Mouse (Mus musculus): Measurements from ENCODE around the gene Hecw2. TPM values are rescaled to one million over a fixed set of nuclear protein-coding genes. Genes with fewer than 3 reads are reported as not detected.
A peak's percentile ranks its signal among the peaks of the same experiment; 100 is the strongest.

Hecw2 gene
- polyA plus RNA-seq, 1 experiment from 2014 or later = 8.3 TPM

- ATAC-seq (ENCODE audit: low FRiP score, low read depth) = no peak
- no peaks in the 10 kb centered on the region for H3K27me3 ChIP-seq (replicated peaks)
- no peak overlapping the region for H3K27ac ChIP-seq
- no peak overlapping the region for H3K9ac ChIP-seq
- no peaks in the 10 kb centered on the region for H3K9me3 ChIP-seq
- no peak overlapping the region for H3K4me2 ChIP-seq (replicated peaks)
- no peak overlapping the region for H3K4me3 ChIP-seq
- no peaks in the 10 kb centered on the region for H3K4me1 ChIP-seq
- H3K36me3 ChIP-seq = no peaks in the 10 kb centered on the region
- WGBS = 84% methylated on average over 4 of the region's 4 CpGs
Observed at GRCm38 (mm10) chr1:53811919-53812318, 383.0 kb downstream of the Hecw2 start.

DNA sequence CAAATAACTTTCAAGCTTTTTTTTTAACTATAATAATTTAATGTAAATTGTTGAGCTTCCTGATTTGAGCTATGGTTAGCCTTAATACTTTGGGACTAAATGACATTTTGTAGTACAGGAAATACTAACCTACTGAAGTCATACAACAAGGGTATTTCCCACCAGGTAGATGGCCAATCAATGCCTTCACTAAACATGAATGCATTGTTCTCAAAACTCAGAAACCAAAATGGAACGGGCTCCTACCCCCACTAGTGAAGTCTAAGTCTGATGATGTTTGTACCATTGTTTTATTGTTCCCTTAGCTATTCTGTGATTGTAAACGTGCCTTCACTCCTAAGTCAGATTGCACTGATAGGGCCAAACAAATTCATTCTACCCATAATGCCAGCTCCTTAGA lies 386.7 kb downstream of the Hecw2 start:
- no peak overlapping the region for H3K27ac ChIP-seq
- H3K4me3 ChIP-seq = no peak overlapping the region
- WGBS = 67% methylated on average over 2 of the region's 2 CpGs
- no peaks in the 10 kb centered on the region for H3K27me3 ChIP-seq (replicated peaks)
- no peak for ATAC-seq (ENCODE audit: low FRiP score, low read depth)
- H3K4me1 ChIP-seq = no peaks in the 10 kb centered on the region
- no peak overlapping the region for H3K9ac ChIP-seq
- H3K4me2 ChIP-seq (replicated peaks) = no peak overlapping the region
- no peaks in the 10 kb centered on the region for H3K36me3 ChIP-seq
- H3K9me3 ChIP-seq = no peaks in the 10 kb centered on the region

GRCm38 (mm10) chr1:53797811-53798210 lies 397.2 kb downstream of the Hecw2 start:
- no peak overlapping the region for H3K9ac ChIP-seq
- H3K4me3 ChIP-seq = no peak overlapping the region
- H3K27me3 ChIP-seq (replicated peaks) = no peaks in the 10 kb centered on the region
- no peak for ATAC-seq (ENCODE audit: low FRiP score, low read depth)
- WGBS = 78% methylated on average over 3 of the region's 3 CpGs
- H3K9me3 ChIP-seq = no peaks in the 10 kb centered on the region
- H3K4me1 ChIP-seq = no peaks in the 10 kb centered on the region
- H3K36me3 ChIP-seq = no peaks in the 10 kb centered on the region
- no peak overlapping the region for H3K27ac ChIP-seq
- no peak overlapping the region for H3K4me2 ChIP-seq (replicated peaks)

DNA sequence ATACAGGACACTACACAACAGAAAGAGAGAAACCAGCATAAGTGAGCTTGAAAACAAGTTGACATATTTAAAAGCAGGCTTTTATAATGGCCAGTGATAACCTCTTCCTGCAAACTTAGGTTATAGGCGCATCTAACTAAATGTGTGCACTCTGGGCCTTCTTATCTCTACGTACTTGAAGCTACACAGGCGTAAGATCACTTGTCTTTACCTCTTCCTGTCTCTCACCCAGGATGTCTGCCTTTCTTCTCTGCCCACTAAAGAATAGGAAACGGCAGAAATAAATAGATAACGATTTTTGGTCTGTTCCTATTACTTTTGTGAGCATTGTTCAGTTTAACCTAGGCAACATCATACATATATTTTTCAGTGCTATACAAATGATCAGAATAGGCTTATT lies 397.9 kb downstream of the Hecw2 start:
- Histone ChIP-seq H3K36me3 (no peaks in the 10 kb centered on the region), H3K4me3 (no peak overlapping the region), H3K27ac (no peak overlapping the region), H3K9ac (no peak overlapping the region), H3K4me1 (no peaks in the 10 kb centered on the region), H3K9me3 (no peaks in the 10 kb centered on the region), H3K27me3 (replicated peaks) (no peaks in the 10 kb centered on the region), H3K4me2 (replicated peaks) (no peak overlapping the region)
- WGBS = 88% methylated on average over 5 of the region's 5 CpGs
- ATAC-seq (ENCODE audit: low FRiP score, low read depth) = no peak

DNA sequence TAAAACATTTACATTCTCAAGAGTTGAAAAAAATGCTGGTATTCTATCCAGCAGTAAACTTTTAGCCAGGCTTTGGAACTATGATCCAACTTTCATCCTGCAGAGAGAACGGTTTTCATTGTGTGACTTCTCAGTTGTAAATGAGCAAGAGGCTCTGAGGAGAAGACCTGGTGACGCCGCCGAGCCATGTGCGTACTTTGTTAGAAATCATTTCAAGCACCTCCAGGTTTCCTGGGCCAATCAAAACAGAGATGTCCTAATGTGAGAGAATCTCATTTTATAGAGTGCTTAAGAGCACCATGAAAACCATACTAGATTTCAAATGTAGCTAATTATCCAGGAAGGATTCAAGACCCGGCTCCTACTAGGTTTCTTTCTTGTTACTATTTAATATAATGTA lies 398.7 kb downstream of the Hecw2 start:
- Histone ChIP-seq H3K27me3 (replicated peaks) (no peaks in the 10 kb centered on the region), H3K36me3 (no peaks in the 10 kb centered on the region), H3K4me1 (no peaks in the 10 kb centered on the region), H3K9me3 (no peaks in the 10 kb centered on the region), H3K9ac (no peak overlapping the region), H3K4me3 (no peak overlapping the region), H3K4me2 (replicated peaks) (no peak overlapping the region), H3K27ac (no peak overlapping the region)
- 86% methylated on average over 6 of the region's 6 CpGs for WGBS
- no peak for ATAC-seq (ENCODE audit: low FRiP score, low read depth)

GRCm38 (mm10) chr1:53795591-53795990 lies 399.4 kb downstream of the Hecw2 start:
- 88% methylated on average over 4 of the region's 4 CpGs for WGBS
- H3K4me3 ChIP-seq = no peak overlapping the region
- no peaks in the 10 kb centered on the region for H3K4me1 ChIP-seq
- H3K36me3 ChIP-seq = no peaks in the 10 kb centered on the region
- no peaks in the 10 kb centered on the region for H3K9me3 ChIP-seq
- H3K27ac ChIP-seq = no peak overlapping the region
- no peak overlapping the region for H3K9ac ChIP-seq
- no peaks in the 10 kb centered on the region for H3K27me3 ChIP-seq (replicated peaks)
- no peak for ATAC-seq (ENCODE audit: low FRiP score, low read depth)
- H3K4me2 ChIP-seq (replicated peaks) = no peak overlapping the region

DNA sequence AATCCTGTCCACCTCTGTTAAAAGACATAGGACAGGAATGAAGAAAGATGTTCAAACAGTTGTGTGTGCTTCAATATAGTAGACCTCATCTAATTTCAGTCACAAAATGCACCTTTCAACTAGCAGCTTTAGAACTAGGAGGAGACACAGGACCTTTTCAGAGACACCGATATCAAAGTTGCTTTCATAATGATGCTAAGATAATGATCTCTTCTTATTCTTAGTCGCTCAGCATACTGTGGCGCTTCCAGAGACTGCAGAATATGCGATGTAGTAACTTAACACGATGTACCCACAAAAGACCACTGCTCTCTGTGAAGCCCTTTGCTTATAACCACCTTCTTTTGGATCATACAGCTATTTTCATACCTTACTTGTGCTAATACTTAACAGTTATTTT lies 399.9 kb downstream of the Hecw2 start:
- no peaks in the 10 kb centered on the region for H3K9me3 ChIP-seq
- no peak overlapping the region for H3K27ac ChIP-seq
- H3K27me3 ChIP-seq (replicated peaks) = no peaks in the 10 kb centered on the region
- no peaks in the 10 kb centered on the region for H3K36me3 ChIP-seq
- WGBS = 95% methylated on average over 5 of the region's 5 CpGs
- H3K4me3 ChIP-seq = no peak overlapping the region
- no peak overlapping the region for H3K4me2 ChIP-seq (replicated peaks)
- no peak for ATAC-seq (ENCODE audit: low FRiP score, low read depth)
- no peak overlapping the region for H3K9ac ChIP-seq
- no peaks in the 10 kb centered on the region for H3K4me1 ChIP-seq

DNA sequence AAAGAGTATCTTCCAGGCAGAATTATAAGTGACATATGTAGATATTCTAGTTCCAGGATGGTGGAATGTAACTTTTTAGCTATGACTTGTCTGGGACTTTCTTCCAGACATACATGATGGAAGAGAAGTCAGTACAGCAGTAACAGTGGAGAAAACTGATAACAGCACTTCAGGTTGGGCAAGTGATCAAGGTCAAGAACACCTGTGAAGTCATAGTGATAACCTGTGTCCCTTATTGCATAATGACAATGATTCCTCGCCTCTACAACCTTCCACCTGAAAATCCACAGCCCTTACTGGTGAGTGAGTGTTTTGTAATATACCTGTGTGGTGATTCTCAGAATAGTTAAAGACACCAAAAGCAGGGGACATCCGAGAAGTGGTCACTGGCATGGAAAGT lies 400.7 kb downstream of the Hecw2 start:
- Histone ChIP-seq H3K4me2 (replicated peaks) (no peak overlapping the region), H3K4me1 (no peaks in the 10 kb centered on the region), H3K27me3 (replicated peaks) (no peaks in the 10 kb centered on the region), H3K9me3 (no peaks in the 10 kb centered on the region), H3K9ac (no peak overlapping the region), H3K4me3 (no peak overlapping the region), H3K36me3 (no peaks in the 10 kb centered on the region), H3K27ac (no peak overlapping the region)
- no peak for ATAC-seq (ENCODE audit: low FRiP score, low read depth)
- WGBS = 90% methylated on average over 2 of the region's 2 CpGs

- ATAC-seq (ENCODE audit: low FRiP score, low read depth) = no peak
- no peak overlapping the region for H3K9ac ChIP-seq
- 90% methylated on average over 2 of the region's 2 CpGs for WGBS
- no peaks in the 10 kb centered on the region for H3K4me1 ChIP-seq
- no peak overlapping the region for H3K4me3 ChIP-seq
- H3K9me3 ChIP-seq = no peaks in the 10 kb centered on the region
- H3K36me3 ChIP-seq = no peaks in the 10 kb centered on the region
- H3K27ac ChIP-seq = no peak overlapping the region
- H3K4me2 ChIP-seq (replicated peaks) = no peak overlapping the region
- H3K27me3 ChIP-seq (replicated peaks) = no peaks in the 10 kb centered on the region
Observed at GRCm38 (mm10) chr1:53791343-53791742, 403.6 kb downstream of the Hecw2 start.

GRCm38 (mm10) chr1:53784721-53785418 lies 410.1 kb downstream of the Hecw2 start, which contains the start of gene Stk17b:
Stk17b (minus strand) TSS chr1:53785224.
- ATAC-seq (ENCODE audit: low FRiP score, low read depth) = peak; percentile 98
- peak within 1 kb of the TSS; percentile 78 for H3K4me2 ChIP-seq (replicated peaks)
- no peaks in the 10 kb centered on the region for H3K36me3 ChIP-seq
- H3K9me3 ChIP-seq = no peaks in the 10 kb centered on the region
- H3K4me3 ChIP-seq = peak within 1 kb of the TSS; percentile 83
- WGBS = under 1% methylated on average over 81 of the region's 81 CpGs
- peak within 1 kb of the TSS; percentile 71 for H3K9ac ChIP-seq
- no peaks in the 10 kb centered on the region for H3K27me3 ChIP-seq (replicated peaks)
- H3K27ac ChIP-seq = no peak within 1 kb of the TSS
- H3K4me1 ChIP-seq = no peaks in the 10 kb centered on the region; the same call in 1 of the 2 replicates

DNA sequence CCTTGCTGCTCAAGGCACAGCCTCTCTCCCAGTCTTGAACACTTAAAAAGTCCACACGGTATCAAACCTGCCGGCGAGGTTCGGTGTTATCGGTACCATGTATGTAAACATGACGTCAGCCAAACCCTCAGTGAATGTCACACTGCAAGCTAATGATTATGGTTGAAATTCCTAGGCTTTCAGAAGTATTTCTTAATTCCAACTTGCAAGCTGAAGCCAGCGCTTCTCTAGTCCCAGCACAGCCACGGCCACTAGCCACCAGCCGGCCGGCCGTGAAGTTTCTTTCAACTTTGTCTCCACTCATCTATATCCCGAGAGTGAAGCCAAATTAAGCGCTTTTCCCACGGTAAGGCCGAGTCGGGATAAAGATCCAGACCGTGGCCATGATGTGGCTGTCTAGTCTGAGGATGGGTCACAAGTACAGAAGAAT lies 410.7 kb downstream of the Hecw2 start:
- Histone ChIP-seq H3K4me2 (replicated peaks) (peak overlapping the region; percentile 78), H3K36me3 (no peaks in the 10 kb centered on the region), H3K4me1 (no peaks in the 10 kb centered on the region; the same call in 1 of the 2 replicates), H3K9ac (peak overlapping the region; percentile 71), H3K27ac (no peak overlapping the region), H3K9me3 (no peaks in the 10 kb centered on the region), H3K4me3 (peak overlapping the region; percentile 83), H3K27me3 (replicated peaks) (no peaks in the 10 kb centered on the region)
- under 1% methylated on average over 17 of the region's 17 CpGs for WGBS
- ATAC-seq (ENCODE audit: low FRiP score, low read depth) = peak; percentile 43

DNA sequence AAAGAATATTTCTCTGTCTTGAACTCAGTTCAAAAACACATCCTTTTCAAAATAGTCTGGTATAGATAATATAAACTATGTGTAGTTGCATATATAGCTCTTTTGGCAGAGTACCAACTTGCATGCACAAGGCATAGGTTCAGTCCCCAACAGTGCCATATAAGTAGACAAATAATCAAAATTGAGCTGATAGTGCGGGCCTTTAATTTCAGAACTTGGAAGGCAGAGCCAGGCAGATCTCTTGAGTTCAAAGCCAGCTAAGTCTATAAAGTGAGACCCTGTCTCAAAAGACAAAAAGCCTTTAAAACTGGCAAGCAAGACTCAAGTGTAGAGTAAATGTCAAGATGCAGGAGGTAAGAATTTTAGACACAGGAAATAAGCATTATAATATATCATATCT lies 412.0 kb downstream of the Hecw2 start:
- Histone ChIP-seq H3K27me3 (replicated peaks) (no peaks in the 10 kb centered on the region), H3K27ac (no peak overlapping the region), H3K9ac (no peak overlapping the region), H3K4me1 (no peaks in the 10 kb centered on the region; the same call in 1 of the 2 replicates), H3K4me2 (replicated peaks) (no peak overlapping the region), H3K36me3 (no peaks in the 10 kb centered on the region), H3K4me3 (no peak overlapping the region), H3K9me3 (no peaks in the 10 kb centered on the region)
- no peak for ATAC-seq (ENCODE audit: low FRiP score, low read depth)
- 93% methylated on average over 1 of the region's 1 CpGs for WGBS

DNA sequence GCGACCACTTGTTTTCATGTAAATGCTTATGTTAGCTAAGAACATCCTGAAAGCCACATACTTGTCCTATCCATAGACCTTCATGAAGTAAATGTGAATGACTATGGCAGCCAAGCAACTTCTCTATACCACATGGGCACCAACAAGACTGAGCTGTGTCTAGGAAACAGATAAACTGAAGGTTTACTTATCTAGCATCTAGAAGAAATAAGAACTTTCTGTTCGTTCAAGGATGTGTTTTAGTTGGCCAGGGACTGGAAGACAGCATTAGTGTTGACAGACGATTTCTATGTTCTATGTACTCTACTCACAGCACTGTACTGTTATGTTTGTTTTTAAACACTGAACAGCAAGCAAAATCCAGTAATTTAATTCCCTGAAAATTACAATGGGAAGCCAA lies 412.9 kb downstream of the Hecw2 start:
- no peak for ATAC-seq (ENCODE audit: low FRiP score, low read depth)
- H3K9ac ChIP-seq = no peak overlapping the region
- H3K4me1 ChIP-seq = no peaks in the 10 kb centered on the region; the same call in 1 of the 2 replicates
- WGBS = 87% methylated on average over 3 of the region's 3 CpGs
- H3K27ac ChIP-seq = no peak overlapping the region
- no peak overlapping the region for H3K4me3 ChIP-seq
- no peaks in the 10 kb centered on the region for H3K36me3 ChIP-seq
- H3K4me2 ChIP-seq (replicated peaks) = no peak overlapping the region
- no peaks in the 10 kb centered on the region for H3K9me3 ChIP-seq
- H3K27me3 ChIP-seq (replicated peaks) = no peaks in the 10 kb centered on the region

Data from neural tube, embryonic 12.5 days (tissue).